8 mouse cellular contexts compared by ENCODE assay signal in the genomic region with DNA sequence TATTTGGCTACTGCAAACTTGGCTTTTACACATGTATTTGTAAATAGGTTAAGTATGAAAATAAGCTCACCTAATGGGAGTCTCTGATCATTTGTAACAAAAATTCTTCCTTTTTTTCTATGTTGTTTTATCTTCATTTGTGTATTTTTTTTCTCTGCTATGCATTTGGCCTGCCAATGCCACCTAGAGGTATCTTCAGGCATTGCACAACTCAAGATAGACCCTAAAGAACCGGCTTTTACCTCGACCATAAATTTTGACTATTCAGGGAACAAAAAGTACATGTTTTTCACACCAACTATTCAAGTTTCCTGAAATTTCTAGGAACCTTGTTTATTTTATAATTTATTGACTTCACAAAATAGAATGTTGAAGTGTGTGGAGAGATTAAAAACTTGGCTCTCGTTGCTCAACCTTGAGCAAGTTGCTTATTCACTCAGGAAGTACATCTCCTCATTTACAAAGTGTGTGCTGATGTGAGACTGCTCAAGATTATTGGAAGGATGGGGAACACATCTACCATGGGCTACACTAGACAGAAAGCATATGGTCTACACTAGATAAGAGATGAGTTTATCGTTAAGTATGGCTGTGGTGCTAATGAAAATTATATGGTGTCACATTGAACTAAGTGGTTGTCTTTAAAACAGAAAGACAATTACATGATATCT. TPM values are rescaled to one million over a fixed set of nuclear protein-coding genes. Genes with fewer than 3 reads are reported as not detected.
A peak's percentile ranks its signal among the peaks of the same experiment; 100 is the strongest.
DNase-seq lines count a peak whose midpoint lies in the region; ATAC-seq and TF ChIP-seq lines count a peak whose summit lies in the region.

No protein-coding gene starts in this region.

- H3K9ac ChIP-seq in embryonic facial prominence, embryonic 11.5 days (replicated peaks; ENCODE audit: low read length): no peak overlapping the region
- no peak overlapping the region for H3K9ac ChIP-seq in liver, postnatal 0 days (replicated peaks)
- no peak overlapping the region for H3K9ac ChIP-seq in liver, embryonic 12.5 days
- H3K9ac ChIP-seq in limb, embryonic 14.5 days (ENCODE audit: low read depth, low read length, severe bottlenecking): no peak overlapping the region

- H3K9me3 ChIP-seq in embryonic facial prominence, embryonic 11.5 days (replicated peaks; ENCODE audit: control insufficient read depth, low read length): no peaks in the 10 kb centered on the region
- peaks cover 5% of the 10 kb centered on the region for H3K9me3 ChIP-seq in embryonic facial prominence, embryonic 10.5 days
- H3K9me3 ChIP-seq in liver, postnatal 0 days (ENCODE audit: low read length): no peaks in the 10 kb centered on the region
- H3K9me3 ChIP-seq in liver, embryonic 12.5 days (replicated peaks): no peaks in the 10 kb centered on the region
- H3K9me3 ChIP-seq in limb, embryonic 14.5 days (ENCODE audit: control insufficient read depth, low read length): no peaks in the 10 kb centered on the region

- H3K4me2 ChIP-seq in embryonic facial prominence, embryonic 11.5 days (ENCODE audit: low read depth, low read length): no peak overlapping the region
- no peak overlapping the region for H3K4me2 ChIP-seq in liver, postnatal 0 days (ENCODE audit: low read depth, low read length)
- no peak overlapping the region for H3K4me2 ChIP-seq in liver, embryonic 12.5 days
- H3K4me2 ChIP-seq in limb, embryonic 14.5 days (replicated peaks; ENCODE audit: low read depth, low read length, severe bottlenecking): no peak overlapping the region

- no peak overlapping the region for H3K27ac ChIP-seq in embryonic facial prominence, embryonic 11.5 days (replicated peaks; ENCODE audit: low read depth, low read length)
- no peak overlapping the region for H3K27ac ChIP-seq in embryonic facial prominence, embryonic 10.5 days (replicated peaks)
- H3K27ac ChIP-seq in liver, postnatal 0 days (ENCODE audit: low read depth): no peak overlapping the region
- H3K27ac ChIP-seq in liver, embryonic 12.5 days: no peak overlapping the region
- H3K27ac ChIP-seq in limb, embryonic 14.5 days (replicated peaks; ENCODE audit: low read depth, low read length): no peak overlapping the region

- TF ChIP-seq EP300 in liver, postnatal 0 days (IDR thresholded peaks at IDR 0.05; ENCODE audit: low read depth): no peak

- H3K36me3 ChIP-seq in embryonic facial prominence, embryonic 11.5 days (replicated peaks; ENCODE audit: control insufficient read depth, insufficient read depth, low read depth, low read length): no peaks in the 10 kb centered on the region
- H3K36me3 ChIP-seq in embryonic facial prominence, embryonic 10.5 days (replicated peaks): no peaks in the 10 kb centered on the region
- no peaks in the 10 kb centered on the region for H3K36me3 ChIP-seq in liver, postnatal 0 days (replicated peaks; ENCODE audit: insufficient read depth, low read length)
- no peaks in the 10 kb centered on the region for H3K36me3 ChIP-seq in liver, embryonic 12.5 days
- no peaks in the 10 kb centered on the region for H3K36me3 ChIP-seq in limb, embryonic 14.5 days (ENCODE audit: control insufficient read depth, insufficient read depth, low read length)

- TF ChIP-seq POLR2A in limb, embryonic 14.5 days (IDR thresholded peaks at IDR 0.05; ENCODE audit: borderline replicate concordance, extremely low read depth, insufficient read depth, insufficient read length): no peak

- TF ChIP-seq CTCF in liver, postnatal 0 days (IDR thresholded peaks at IDR 0.05; ENCODE audit: low read depth): peak; percentile 64

- ATAC-seq in embryonic facial prominence, embryonic 11.5 days (replicated peaks; ENCODE audit: insufficient number of reproducible peaks, low FRiP score, low TSS enrichment, low read depth): no peak
- ATAC-seq in liver, postnatal 0 days: no peak
- ATAC-seq in liver, embryonic 12.5 days: no peak
- peak; percentile 81 for ATAC-seq in common myeloid progenitor, adult 5-6 weeks (replicated peaks; ENCODE audit: low read depth, poor library complexity, severe bottlenecking)
- no peak for ATAC-seq in limb, embryonic 14.5 days (ENCODE audit: low FRiP score, low read depth)

- H3K27me3 ChIP-seq in embryonic facial prominence, embryonic 11.5 days (ENCODE audit: control insufficient read depth, insufficient read depth, low read length): no peaks in the 10 kb centered on the region
- H3K27me3 ChIP-seq in embryonic facial prominence, embryonic 10.5 days (replicated peaks; ENCODE audit: low read depth, poor library complexity, severe bottlenecking): no peaks in the 10 kb centered on the region
- H3K27me3 ChIP-seq in liver, postnatal 0 days (ENCODE audit: insufficient read depth, low read length): no peaks in the 10 kb centered on the region
- H3K27me3 ChIP-seq in liver, embryonic 12.5 days (replicated peaks): no peaks in the 10 kb centered on the region
- H3K27me3 ChIP-seq in limb, embryonic 14.5 days (ENCODE audit: control insufficient read depth, insufficient read depth, low read length): no peaks in the 10 kb centered on the region

- DNase-seq in embryonic facial prominence, embryonic 11.5 days (ENCODE audit: low spot score): peak; percentile 64
- DNase-seq in embryonic facial prominence, embryonic 10.5 days (ENCODE audit: low spot score): no peak
- DNase-seq in liver, postnatal 0 days: no peak
- peak; percentile 41 for DNase-seq in limb, embryonic 14.5 days (ENCODE audit: low spot score)
- peak; percentile 37 for DNase-seq in thymus, postnatal 0 days (ENCODE audit: low spot score)
- no peak for DNase-seq in ovary, postnatal 14 days (ENCODE audit: low spot score)

- 68% methylated on average over 4 of the region's 4 CpGs for WGBS in embryonic facial prominence, embryonic 11.5 days
- WGBS in embryonic facial prominence, embryonic 10.5 days: 63% methylated on average over 4 of the region's 4 CpGs
- WGBS in liver, postnatal 0 days (ENCODE audit: insufficient replicate concordance): 41% methylated on average over 4 of the region's 4 CpGs
- 44% methylated on average over 4 of the region's 4 CpGs for WGBS in liver, embryonic 12.5 days (ENCODE audit: insufficient replicate concordance)
- 51% methylated on average over 4 of the region's 4 CpGs for WGBS in limb, embryonic 14.5 days

- H3K4me3 ChIP-seq in embryonic facial prominence, embryonic 11.5 days (ENCODE audit: low read depth, low read length): no peak overlapping the region
- H3K4me3 ChIP-seq in embryonic facial prominence, embryonic 10.5 days: no peak overlapping the region
- no peak overlapping the region for H3K4me3 ChIP-seq in liver, postnatal 0 days (ENCODE audit: low read depth, low read length)
- no peak overlapping the region for H3K4me3 ChIP-seq in liver, embryonic 12.5 days
- H3K4me3 ChIP-seq in limb, embryonic 14.5 days (replicated peaks; ENCODE audit: low read length): no peak overlapping the region

- H3K4me1 ChIP-seq in embryonic facial prominence, embryonic 11.5 days (ENCODE audit: control insufficient read depth, insufficient read depth, low read length): no peaks in the 10 kb centered on the region
- H3K4me1 ChIP-seq in embryonic facial prominence, embryonic 10.5 days: no peaks in the 10 kb centered on the region
- H3K4me1 ChIP-seq in liver, postnatal 0 days (ENCODE audit: insufficient read depth): no peaks in the 10 kb centered on the region
- no peaks in the 10 kb centered on the region for H3K4me1 ChIP-seq in liver, embryonic 12.5 days
- no peaks in the 10 kb centered on the region for H3K4me1 ChIP-seq in limb, embryonic 14.5 days (ENCODE audit: control insufficient read depth, insufficient read depth, low read length)

RNA-seq across cellular contexts. Expression of a gene that starts 43.6 kb away (rescaled TPM):
- polyA plus RNA-seq in embryonic facial prominence, embryonic 11.5 days (2014; fragmentation: Nextera tagmentation; extraction: Ambion mirVana): 20.5 and 22.2 TPM in 2 replicates
- 16.8 and 20.0 TPM in 2 replicates for polyA plus RNA-seq in embryonic facial prominence, embryonic 10.5 days (2016; fragmentation: Nextera tagmentation; extraction: Ambion mirVana)
- 0.70 and 0.81 TPM in 2 replicates for polyA plus RNA-seq in liver, postnatal 0 days (2015; fragmentation: Nextera tagmentation; extraction: Ambion mirVana)
- 3.1 and 3.9 TPM in 2 replicates for polyA plus RNA-seq in liver, embryonic 12.5 days (2016; fragmentation: Nextera tagmentation; extraction: Ambion mirVana)
- total RNA-seq in common myeloid progenitor, adult 5-6 weeks (2017): 2.1 and 4.9 TPM in 2 replicates
- 16.7 and 18.2 TPM in 2 replicates for polyA plus RNA-seq in limb, embryonic 14.5 days (2012; rRNA removed)
- polyA plus RNA-seq in limb, embryonic 14.5 days (2014; fragmentation: Nextera tagmentation; extraction: Ambion mirVana): 46.3 and 47.1 TPM in 2 replicates
- 31.8 and 37.5 TPM in 2 replicates for polyA plus RNA-seq in thymus, postnatal 0 days (2015; fragmentation: Nextera tagmentation; extraction: Ambion mirVana)

Comparison
In these comparisons a context has a peak if more than half of its experiments do, and no peak if none do; other contexts are left out.
1. DNase-seq: peak in embryonic facial prominence, embryonic 11.5 days (single experiment), limb, embryonic 14.5 days (single experiment) and thymus, postnatal 0 days (single experiment); none in embryonic facial prominence, embryonic 10.5 days (single experiment), liver, postnatal 0 days (single experiment) and ovary, postnatal 14 days (single experiment).